Mouse (Mus musculus): ENCODE results near the gene Cnbp.

Gene Cnbp

DNA sequence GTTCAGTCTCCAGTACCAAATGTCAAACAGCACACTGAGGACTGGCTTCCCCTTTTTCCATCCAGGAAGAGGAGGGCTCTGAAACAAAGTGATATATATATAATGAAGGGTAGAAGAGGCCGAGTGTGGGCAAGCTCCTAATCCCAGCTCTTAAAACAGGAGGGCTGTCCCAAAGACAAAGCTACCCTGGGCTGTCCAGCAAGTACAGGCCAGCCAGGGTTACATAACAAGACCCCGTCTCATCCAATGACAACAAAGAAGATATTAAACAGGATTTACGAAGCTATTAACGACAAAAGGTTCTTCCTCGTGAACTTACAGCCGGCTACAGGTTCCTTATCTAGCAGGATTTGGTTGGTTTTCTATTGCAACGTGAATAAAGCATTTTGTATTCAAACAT is 46.0 kb downstream of the Cnbp start:
- DNase-seq = no peak

DNA sequence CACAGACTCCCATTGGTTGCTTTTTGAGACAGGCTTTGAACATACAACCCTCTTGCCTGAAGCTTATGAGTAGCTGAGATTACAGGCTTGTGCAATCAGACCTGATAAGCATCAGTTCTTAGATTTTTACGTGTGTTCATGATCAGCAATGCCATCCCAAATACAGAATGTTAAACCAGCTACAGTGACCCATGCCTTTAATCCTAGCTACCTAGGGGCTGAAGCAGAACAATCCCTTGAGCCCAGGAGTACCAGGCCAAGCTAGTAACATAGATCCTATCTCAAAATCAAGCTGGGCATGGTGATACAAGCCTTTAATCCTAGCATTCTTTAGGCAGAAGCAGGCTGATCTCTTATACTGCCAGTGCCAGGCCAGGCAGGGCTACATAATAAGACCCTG is 46.9 kb downstream of the Cnbp start:
- no peak for DNase-seq

DNA sequence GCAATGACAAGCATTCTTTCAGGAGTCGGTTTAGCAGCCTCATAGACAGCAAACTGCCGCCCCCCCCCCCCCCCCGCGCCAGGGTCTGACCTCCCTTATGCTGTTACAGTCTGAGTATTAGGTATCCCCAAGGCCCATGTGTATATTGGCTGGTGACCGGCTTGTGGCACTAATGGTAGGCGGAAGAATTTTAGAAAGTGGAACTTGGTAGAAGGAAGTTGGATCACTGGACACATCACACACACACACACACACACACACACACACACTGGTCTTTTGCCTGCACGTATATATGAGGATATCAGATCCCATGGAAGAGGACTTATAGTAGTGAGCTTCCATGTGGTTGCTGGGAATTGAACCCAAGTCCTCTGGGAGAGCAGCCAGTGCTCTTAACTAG is 48.4 kb downstream of the Cnbp start:
- no peak for DNase-seq

- DNase-seq = no peak
Measured at GRCm38 (mm10) chr6:87799576-87799975, 51.3 kb downstream of the Cnbp start.

DNA sequence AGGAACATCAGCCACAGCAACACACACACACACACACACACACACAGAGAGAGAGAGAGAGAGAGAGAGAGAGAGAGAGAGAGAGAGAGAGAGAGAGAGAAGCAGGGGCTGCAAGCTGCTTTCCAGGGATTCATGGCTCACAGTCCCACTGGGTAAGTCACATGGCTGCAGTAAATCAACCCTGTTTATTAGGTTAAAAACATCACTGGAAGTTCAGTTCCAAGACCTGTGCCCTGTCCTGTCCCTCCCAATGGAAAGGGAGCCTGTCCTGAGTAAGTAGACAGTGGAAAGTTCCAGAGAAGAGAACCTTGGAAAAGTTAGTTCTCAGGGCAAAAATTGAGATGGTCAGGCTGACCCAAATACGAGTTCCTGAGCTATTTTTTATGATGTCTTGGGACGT is 53.6 kb downstream of the Cnbp start:
- DNase-seq = no peak

GRCm38 (mm10) chr6:87796251-87796880 is 54.5 kb downstream of the Cnbp start:
- no peak for DNase-seq

DNA sequence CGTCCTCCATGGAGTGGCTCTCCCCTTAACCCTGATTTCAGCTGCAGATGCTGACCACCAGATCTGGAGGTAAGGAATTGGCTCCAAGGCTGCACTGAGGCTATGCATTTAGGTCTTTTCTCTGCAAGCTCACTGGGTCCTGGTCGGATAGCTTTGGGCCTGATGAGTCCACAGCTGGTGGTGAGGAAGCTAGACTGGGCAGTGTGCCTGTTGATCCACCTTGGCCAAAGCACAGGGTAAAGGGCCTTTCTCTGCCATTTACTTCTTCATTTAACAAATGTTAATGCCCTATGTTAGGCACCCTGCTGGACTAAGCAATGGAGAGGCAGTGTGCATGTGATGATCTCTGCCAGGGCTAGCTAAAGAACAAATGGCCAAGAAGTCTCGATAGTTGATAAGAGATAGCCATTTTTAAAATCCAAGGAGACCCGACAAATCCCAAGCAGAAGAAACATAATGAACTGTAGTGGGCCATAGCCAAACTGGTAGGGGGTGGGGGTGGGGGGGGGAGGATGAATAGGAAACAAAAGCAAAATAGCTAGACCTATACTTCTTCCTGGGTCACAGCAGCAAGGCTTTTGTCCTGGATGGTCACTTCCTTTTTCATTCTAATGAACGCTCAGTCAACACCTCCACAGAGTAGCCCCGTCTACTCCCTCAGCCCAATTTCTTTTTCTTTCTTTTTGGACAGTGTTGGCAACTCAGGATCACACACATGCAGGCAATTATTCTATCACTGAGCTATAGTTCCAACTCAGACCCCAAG is 55.3 kb downstream of the Cnbp start:
- no peak for DNase-seq

GRCm38 (mm10) chr6:87793821-87794510 is 56.9 kb downstream of the Cnbp start:
- DNase-seq = no peak
